Mouse (Mus musculus) left cerebral cortex, adult 11 months (tissue): ENCODE measurements around the gene Gm28043.

Source experiments
- DNase-seq: peaks from one replicate; pipeline ENCODE4 v3.0.0; 2022; ENCODE audit warnings: low spot score

Gm28043 gene

GRCm38 (mm10) chr17:29680921-29681320, 66.2 kb downstream of the Gm28043 start:
- no peak for DNase-seq

- no peak for DNase-seq
Measured at GRCm38 (mm10) chr17:29681669-29682068, 67.0 kb downstream of the Gm28043 start.

- DNase-seq = no peak
Measured at GRCm38 (mm10) chr17:29682261-29682660, 67.6 kb downstream of the Gm28043 start.

- no peak for DNase-seq
Measured at GRCm38 (mm10) chr17:29683127-29683526, 68.5 kb downstream of the Gm28043 start.

- no peak for DNase-seq
Measured at GRCm38 (mm10) chr17:29684275-29684674, 69.6 kb downstream of the Gm28043 start.

- DNase-seq = no peak
Measured at GRCm38 (mm10) chr17:29686771-29687170, 72.1 kb downstream of the Gm28043 start.

GRCm38 (mm10) chr17:29687373-29687772, 72.7 kb downstream of the Gm28043 start:
- no peak for DNase-seq

- no peak for DNase-seq
Measured at GRCm38 (mm10) chr17:29688610-29689009, 73.9 kb downstream of the Gm28043 start.

- DNase-seq = no peak
Measured at GRCm38 (mm10) chr17:29690257-29690656, 75.6 kb downstream of the Gm28043 start.

GRCm38 (mm10) chr17:29692827-29693226, 78.2 kb downstream of the Gm28043 start:
- no peak for DNase-seq

- DNase-seq = no peak
Measured at GRCm38 (mm10) chr17:29693571-29693970, 78.9 kb downstream of the Gm28043 start.

- no peak for DNase-seq
Measured at GRCm38 (mm10) chr17:29694516-29694915, 79.8 kb downstream of the Gm28043 start.

GRCm38 (mm10) chr17:29696940-29697339, 82.3 kb downstream of the Gm28043 start:
- no peak for DNase-seq

GRCm38 (mm10) chr17:29698421-29698820, 83.7 kb downstream of the Gm28043 start:
- no peak for DNase-seq

- no peak for DNase-seq
Measured at GRCm38 (mm10) chr17:29700573-29700972, 85.9 kb downstream of the Gm28043 start.

- no peak for DNase-seq
Measured at GRCm38 (mm10) chr17:29702938-29703710, 88.4 kb downstream of the Gm28043 start.

GRCm38 (mm10) chr17:29704781-29705180, 90.1 kb downstream of the Gm28043 start:
- no peak for DNase-seq

GRCm38 (mm10) chr17:29705881-29706280, 91.2 kb downstream of the Gm28043 start:
- DNase-seq = no peak

GRCm38 (mm10) chr17:29706981-29707545, 92.4 kb downstream of the Gm28043 start:
- DNase-seq = no peak

GRCm38 (mm10) chr17:29708783-29709182, 94.1 kb downstream of the Gm28043 start:
- DNase-seq = no peak

- no peak for DNase-seq
Measured at GRCm38 (mm10) chr17:29710562-29711044, 95.9 kb downstream of the Gm28043 start.

- no peak for DNase-seq
Measured at GRCm38 (mm10) chr17:29711076-29711744, 96.5 kb downstream of the Gm28043 start.
